Mouse (Mus musculus) lung, adult 18-20 months (tissue): ENCODE results near the gene Mdn1.
A peak's percentile ranks its signal among the peaks of the same experiment; 100 is the strongest.

Source experiments
- DNase-seq, 2 experiments: peaks; one replicate each; pipeline ENCODE4 v3.0.0; 2022; ENCODE audit warnings: mixed read lengths in 2 of 2

The Mdn1 gene

GRCm38 (mm10) chr4:32656918-32657662 is at the start of gene Mdn1:
TSS of gene Mdn1 (plus strand) at chr4:32657119.
- DNase-seq: peak; percentile 93 to 94

- peak; percentile 99 to 100 for DNase-seq
These were observed 41.7 kb upstream of the Mdn1 start, which contains the start of gene Casp8ap2 for GRCm38 (mm10) chr4:32615034-32615881. TSS of gene Casp8ap2 (plus strand) at chr4:32615451.

- peak; percentile 6 to 36 for DNase-seq
These were observed 35.3 kb upstream of the Mdn1 start for GRCm38 (mm10) chr4:32621637-32622036.

- DNase-seq: peak in 1 of 2 experiments; percentile 24
These were observed 5.2 kb upstream of the Mdn1 start for GRCm38 (mm10) chr4:32651669-32652068.

GRCm38 (mm10) chr4:32656146-32656904 is 594 bp upstream of the Mdn1 start:
- no peak for DNase-seq

GRCm38 (mm10) chr4:32665843-32666242 is 8.9 kb downstream of the Mdn1 start:
- no peak for DNase-seq

GRCm38 (mm10) chr4:32668291-32668690 is 11.4 kb downstream of the Mdn1 start:
- no peak for DNase-seq

- no peak for DNase-seq
These were observed 12.9 kb downstream of the Mdn1 start for GRCm38 (mm10) chr4:32669825-32670224.

GRCm38 (mm10) chr4:32674025-32674424 is 17.1 kb downstream of the Mdn1 start:
- DNase-seq: no peak

- DNase-seq: no peak
These were observed 20.6 kb downstream of the Mdn1 start for GRCm38 (mm10) chr4:32677471-32677870.

GRCm38 (mm10) chr4:32680843-32681242 is 23.9 kb downstream of the Mdn1 start:
- DNase-seq: no peak

GRCm38 (mm10) chr4:32682471-32682870 is 25.6 kb downstream of the Mdn1 start:
- DNase-seq: no peak

GRCm38 (mm10) chr4:32683061-32683582 is 26.2 kb downstream of the Mdn1 start:
- no peak for DNase-seq

- no peak for DNase-seq
These were observed 60.8 kb downstream of the Mdn1 start for GRCm38 (mm10) chr4:32717733-32718132.

GRCm38 (mm10) chr4:32745394-32745793 is 88.5 kb downstream of the Mdn1 start:
- no peak for DNase-seq

GRCm38 (mm10) chr4:32748396-32748795 is 91.5 kb downstream of the Mdn1 start:
- DNase-seq: no peak

- no peak for DNase-seq
These were observed 93.8 kb downstream of the Mdn1 start for GRCm38 (mm10) chr4:32750711-32751110.

GRCm38 (mm10) chr4:32757430-32757829 is 100.5 kb downstream of the Mdn1 start:
- no peak for DNase-seq

GRCm38 (mm10) chr4:32767471-32767870 is 110.6 kb downstream of the Mdn1 start:
- DNase-seq: no peak

GRCm38 (mm10) chr4:32768046-32768445 is 111.1 kb downstream of the Mdn1 start:
- DNase-seq: peak; percentile 2 to 5

GRCm38 (mm10) chr4:32770284-32770810 is 113.4 kb downstream of the Mdn1 start:
- no peak for DNase-seq

- DNase-seq: no peak
These were observed 123.1 kb downstream of the Mdn1 start for GRCm38 (mm10) chr4:32779996-32780395.

GRCm38 (mm10) chr4:32787110-32787509 is 130.2 kb downstream of the Mdn1 start:
- no peak for DNase-seq
